Mouse (Mus musculus): ENCODE measurements around the gene Macrod2.

DNA sequence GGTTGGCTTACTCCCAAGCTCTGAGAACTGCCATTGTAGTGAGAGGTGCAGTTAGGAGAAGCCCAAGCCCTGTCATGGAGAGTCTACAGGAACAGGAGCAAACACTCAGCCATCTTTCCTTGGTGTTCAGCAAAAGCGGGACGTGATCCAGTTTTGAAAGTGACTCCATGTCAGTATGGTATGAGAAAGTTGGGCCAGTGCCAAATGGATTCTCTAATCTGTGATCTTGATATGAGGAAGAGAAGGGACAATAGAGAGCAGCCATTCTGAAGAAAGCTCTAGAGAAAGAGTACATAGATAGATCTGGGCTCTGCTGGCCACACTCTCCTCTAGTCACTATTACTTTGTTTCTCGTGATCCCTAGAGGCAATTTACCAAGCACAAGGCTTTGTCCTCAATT is 2006.2 kb downstream of the Macrod2 start:
- TF ChIP-seq CTCF (IDR thresholded peaks at IDR 0.05; ENCODE audit: low read depth) (no peak), EP300 (optimal IDR thresholded peaks at IDR 0.05) (no peak)

Measured in stomach, postnatal 0 days (tissue).